Mouse (Mus musculus) heart, postnatal 14 days (tissue): ENCODE data around the gene Mixl1. TPM values are rescaled to one million over a fixed set of nuclear protein-coding genes. Genes with fewer than 3 reads are reported as not detected.

Experiments used
- DNase-seq, 2 experiments: peaks; one replicate each; pipeline ENCODE4 v3.0.0; 2021 to 2022
- intact Hi-C: fragments of 180-260 bp; cut with DNase I; formaldehyde crosslinking; loops from one replicate; pipeline ENCODE4 v1.15.1; 2025
- long read RNA-seq, 2 experiments: library from polyadenylated mRNA; stranded (forward); transcript quantifications; one replicate each; pipeline ENCODE4 v2.0.0; 2021
- total RNA-seq, 2 experiments: library from RNA; stranded (reverse); gene quantifications; 2 replicates each; pipeline ENCODE4 v1.2.3; 2021

Mixl1 gene
- total RNA-seq: not detected
- long read RNA-seq, experiment 1: 0 reads
- long read RNA-seq, experiment 2: 0 reads

- intact Hi-C loops: no loop called here
- DNase-seq: peak; percentile 9 to 14
Observed at GRCm38 (mm10) chr1:180696626-180697352, at the start of gene Mixl1. TSS of gene Mixl1 (minus strand) at chr1:180697034.

GRCm38 (mm10) chr1:180729231-180729630, 32.4 kb upstream of the Mixl1 start:
- no peak for DNase-seq
- intact Hi-C loops: no loop called here

GRCm38 (mm10) chr1:180726183-180726582, 29.3 kb upstream of the Mixl1 start:
- intact Hi-C loops: no loop called here

GRCm38 (mm10) chr1:180725704-180726179, 28.9 kb upstream of the Mixl1 start, which contains the start of gene Acbd3:
TSS of gene Acbd3 (plus strand) at chr1:180726043.
- DNase-seq: peak; percentile 92 to 94
- intact Hi-C loops: no loop called here

More at GRCm38 (mm10) chr1:180726183-180726582, 29.3 kb upstream of the Mixl1 start:
- DNase-seq: no peak

GRCm38 (mm10) chr1:180723701-180724238, 26.9 kb upstream of the Mixl1 start:
- no peak for DNase-seq
- intact Hi-C loops: loop anchor here (5.0 kb wide), 2 partner anchors 89 to 139 kb away; partner anchors contain the start of gene H3f3a

- intact Hi-C loops: loop anchor here (5.0 kb wide), 2 partner anchors 90 to 140 kb away; partner anchors contain the start of gene H3f3a
Observed at GRCm38 (mm10) chr1:180722608-180723007, 25.8 kb upstream of the Mixl1 start.

GRCm38 (mm10) chr1:180719951-180720689, 23.3 kb upstream of the Mixl1 start:
- intact Hi-C loops: loop anchor here (1.0 to 5.0 kb wide), 3 partner anchors 44 to 142 kb away; partner anchors contain the start of gene H3f3a
- peak; percentile 86 to 91 for DNase-seq

More at GRCm38 (mm10) chr1:180722608-180723007, 25.8 kb upstream of the Mixl1 start:
- no peak for DNase-seq

- DNase-seq: no peak
- intact Hi-C loops: no loop called here
Observed at GRCm38 (mm10) chr1:180719483-180719882, 22.6 kb upstream of the Mixl1 start.

GRCm38 (mm10) chr1:180718756-180719155, 21.9 kb upstream of the Mixl1 start:
- intact Hi-C loops: no loop called here
- DNase-seq: no peak

GRCm38 (mm10) chr1:180708935-180709776, 12.3 kb upstream of the Mixl1 start:
- intact Hi-C loops: no loop called here
- no peak for DNase-seq

- DNase-seq: no peak
- intact Hi-C loops: no loop called here
Observed at GRCm38 (mm10) chr1:180707813-180708212, 11.0 kb upstream of the Mixl1 start.

- intact Hi-C loops: no loop called here
- DNase-seq: no peak
Observed at GRCm38 (mm10) chr1:180707368-180707767, 10.5 kb upstream of the Mixl1 start.

- DNase-seq: no peak
- intact Hi-C loops: no loop called here
Observed at GRCm38 (mm10) chr1:180703400-180703799, 6.6 kb upstream of the Mixl1 start.

GRCm38 (mm10) chr1:180698063-180698462, 1.2 kb upstream of the Mixl1 start:
- intact Hi-C loops: no loop called here
- no peak for DNase-seq

- no peak for DNase-seq
- intact Hi-C loops: no loop called here
Observed at GRCm38 (mm10) chr1:180691284-180691683, 5.5 kb downstream of the Mixl1 start.

Other genes with a start within 250 kb of the Mixl1 start
- gene Stum, start 213.5 kb downstream of the Mixl1 start, total RNA-seq: 1 to 10 TPM in 1 of 2 experiments, under 1 TPM in 1; 0.78 to 1.6 TPM
- 10 to 100 TPM; 57.4 to 63.8 TPM for gene Parp1, start 128.1 kb downstream of the Mixl1 start, total RNA-seq
- gene Lin9, start 55.9 kb downstream of the Mixl1 start, total RNA-seq: 1 to 10 TPM; 3.8 to 4.1 TPM
- gene Acbd3, start 29.0 kb upstream of the Mixl1 start, total RNA-seq: 10 to 100 TPM; 24.5 to 25.3 TPM
- 100 to 1,000 TPM; 659 to 710 TPM for gene H3f3a, start 116.9 kb upstream of the Mixl1 start, total RNA-seq
- 10 to 100 TPM; 12.4 to 14.9 TPM for gene Sde2, start 154.1 kb upstream of the Mixl1 start, total RNA-seq
- gene Lefty2, start 196.1 kb upstream of the Mixl1 start, total RNA-seq: under 1 TPM in 1 of 2 experiments, not detected in 1; 0.07 TPM
- 10 to 100 TPM; 14.8 to 15.1 TPM for gene Pycr2, start 207.3 kb upstream of the Mixl1 start, total RNA-seq
- under 1 TPM; 0.66 to 0.81 TPM for gene Lefty1, start 238.0 kb upstream of the Mixl1 start, total RNA-seq
- 10 to 100 TPM; 14.9 to 15.3 TPM for gene Tmem63a, start 245.3 kb upstream of the Mixl1 start, total RNA-seq